Mouse (Mus musculus) C2C12 (cell line): Measurements from ENCODE around the gene Clint1. TPM values are rescaled to one million over a fixed set of nuclear protein-coding genes. Genes with fewer than 3 reads are reported as not detected.

Experiments
- H3K27me3 ChIP-seq: one replicate; pipeline ENCODE4 v1.6.1; 2011; ENCODE audit not compliant: control insufficient read depth, insufficient read depth, insufficient read length
- H3K36me3 ChIP-seq: one replicate; pipeline ENCODE4 v1.6.1; 2011; ENCODE audit not compliant: control insufficient read depth, insufficient read depth
- H3K4me3 ChIP-seq: one replicate; pipeline ENCODE4 v1.5.1; 2011; ENCODE audit warnings: mild to moderate bottlenecking, control low read depth; ENCODE audit not compliant: poor library complexity, insufficient read depth, severe bottlenecking
- H3K79me2 ChIP-seq: one replicate; pipeline ENCODE4 v1.6.1; 2011; ENCODE audit not compliant: control insufficient read depth, insufficient read depth
- H3K79me3 ChIP-seq: one replicate; pipeline ENCODE4 v1.6.1; 2011; ENCODE audit warnings: low read depth, control low read depth
- H3ac ChIP-seq: one replicate; pipeline ENCODE3; 2011; ENCODE audit warnings: low read depth; ENCODE audit not compliant: control insufficient read depth, insufficient read length
- CEBPB ChIP-seq: IDR thresholded peaks from one replicate; pipeline ENCODE4 v1.6.1; 2011; ENCODE audit warnings: low read depth, mild to moderate bottlenecking, control low read depth, moderate library complexity
- CTCF ChIP-seq: IDR thresholded peaks from one replicate; pipeline ENCODE4 v1.5.1; 2011; ENCODE audit not compliant: control insufficient read depth, insufficient read depth, insufficient read length
- FOSL1 ChIP-seq: IDR thresholded peaks from one replicate; pipeline ENCODE4 v1.8.0; 2011; ENCODE audit warnings: mild to moderate bottlenecking, low read length; ENCODE audit not compliant: poor library complexity, insufficient read depth, severe bottlenecking
- MAX ChIP-seq: IDR thresholded peaks from one replicate; pipeline ENCODE4 v1.6.1; 2011; ENCODE audit warnings: mild to moderate bottlenecking, control low read depth
- MYOD1 ChIP-seq: IDR thresholded peaks from one replicate; pipeline ENCODE4 v1.6.1; 2011; ENCODE audit warnings: low read depth; ENCODE audit not compliant: control insufficient read depth, insufficient read length
- MYOG ChIP-seq: IDR thresholded peaks from one replicate; pipeline ENCODE4 v1.6.1; 2011; ENCODE audit not compliant: control insufficient read depth, insufficient read length; ENCODE audit errors: extremely low read depth
- USF1 ChIP-seq: IDR thresholded peaks from one replicate; pipeline ENCODE4 v1.6.1; 2011; ENCODE audit warnings: low read depth, mild to moderate bottlenecking, control low read depth, moderate library complexity
- polyA plus RNA-seq: library from polyadenylated mRNA; unstranded; fragments of >200 nt; fragmentation: generic; extraction: Trizol; gene quantifications from one replicate; pipeline ENCODE4 v1.2.1, GENCODE M21; 2012; ENCODE audit warnings: missing spikeins

The Clint1 gene
- polyA plus RNA-seq, 1 experiment = 31.9 TPM

- no peaks in the 10 kb centered on the region for H3K79me3 ChIP-seq
- no peaks in the 10 kb centered on the region for H3K27me3 ChIP-seq
- peaks cover 10% of the 10 kb centered on the region for H3K36me3 ChIP-seq
- no peak overlapping the region for H3K4me3 ChIP-seq
- TF ChIP-seq CEBPB = no peak
- H3ac ChIP-seq = no peak overlapping the region
- no peaks in the 10 kb centered on the region for H3K79me2 ChIP-seq
Observed at GRCm38 (mm10) chr11:45927456-45927855, 75.6 kb downstream of the Clint1 start.

- TF ChIP-seq CEBPB = no peak
- no peak for TF ChIP-seq USF1
- no peak for TF ChIP-seq MYOD1
- TF ChIP-seq MYOG = no peak
- TF ChIP-seq FOSL1 = no peak
- no peak for TF ChIP-seq MAX
- no peak for TF ChIP-seq CTCF
- Histone ChIP-seq H3ac (no peak overlapping the region), H3K79me2 (no peaks in the 10 kb centered on the region), H3K36me3 (peaks cover 26% of the 10 kb centered on the region), H3K4me3 (no peak overlapping the region), H3K27me3 (no peaks in the 10 kb centered on the region), H3K79me3 (no peaks in the 10 kb centered on the region)
Observed at GRCm38 (mm10) chr11:45929541-45929940, 77.7 kb downstream of the Clint1 start.

- TF ChIP-seq MAX = no peak
- Histone ChIP-seq H3K79me3 (no peaks in the 10 kb centered on the region), H3K27me3 (no peaks in the 10 kb centered on the region), H3K79me2 (no peaks in the 10 kb centered on the region), H3ac (no peak overlapping the region), H3K4me3 (no peak overlapping the region), H3K36me3 (peaks cover 36% of the 10 kb centered on the region)
Observed at GRCm38 (mm10) chr11:45932771-45933170, 80.9 kb downstream of the Clint1 start.

GRCm38 (mm10) chr11:45937478-45937877 lies 85.6 kb downstream of the Clint1 start:
- Histone ChIP-seq H3K27me3 (no peaks in the 10 kb centered on the region), H3K79me3 (peaks cover under 1% of the 10 kb centered on the region), H3K4me3 (no peak overlapping the region), H3ac (no peak overlapping the region), H3K79me2 (peaks cover 24% of the 10 kb centered on the region), H3K36me3 (peaks cover 33% of the 10 kb centered on the region)
- TF ChIP-seq CEBPB (no peak), CTCF (no peak), MYOG (no peak), MYOD1 (no peak), MAX (no peak), FOSL1 (no peak), USF1 (no peak)

- Histone ChIP-seq H3K79me2 (peaks cover 38% of the 10 kb centered on the region), H3K4me3 (no peak overlapping the region), H3K79me3 (peaks cover 4% of the 10 kb centered on the region), H3ac (no peak overlapping the region), H3K27me3 (no peaks in the 10 kb centered on the region), H3K36me3 (peaks cover 23% of the 10 kb centered on the region)
- TF ChIP-seq CEBPB (no peak), MYOD1 (no peak), USF1 (no peak), MYOG (no peak), FOSL1 (no peak), MAX (no peak)
Observed at GRCm38 (mm10) chr11:45938917-45939316, 87.1 kb downstream of the Clint1 start.

- H3K4me3 ChIP-seq = no peak overlapping the region
- no peak for TF ChIP-seq USF1
- no peak for TF ChIP-seq MYOG
- no peak for TF ChIP-seq FOSL1
- no peak for TF ChIP-seq CEBPB
- TF ChIP-seq MAX = no peak
- no peak for TF ChIP-seq MYOD1
- no peak for TF ChIP-seq CTCF
Observed at GRCm38 (mm10) chr11:45942281-45942680, 90.4 kb downstream of the Clint1 start.

GRCm38 (mm10) chr11:45943108-45943705 lies 91.4 kb downstream of the Clint1 start:
- Histone ChIP-seq H3K4me3 (no peak overlapping the region), H3ac (no peak overlapping the region), H3K79me2 (peaks cover 44% of the 10 kb centered on the region), H3K36me3 (peaks cover 11% of the 10 kb centered on the region), H3K79me3 (peaks cover 8% of the 10 kb centered on the region), H3K27me3 (no peaks in the 10 kb centered on the region)
- TF ChIP-seq MYOD1 = no peak
- no peak for TF ChIP-seq MAX
- TF ChIP-seq CEBPB = no peak
- no peak for TF ChIP-seq USF1

More at GRCm38 (mm10) chr11:45942281-45942680, 90.4 kb downstream of the Clint1 start:
- Histone ChIP-seq H3K79me3 (peaks cover 8% of the 10 kb centered on the region), H3ac (no peak overlapping the region), H3K27me3 (no peaks in the 10 kb centered on the region), H3K36me3 (peaks cover 10% of the 10 kb centered on the region), H3K79me2 (peaks cover 44% of the 10 kb centered on the region)
